Mouse (Mus musculus): ENCODE measurements around the gene Itln1. TPM values are rescaled to one million over a fixed set of nuclear protein-coding genes. Genes with fewer than 3 reads are reported as not detected.

The Itln1 gene
- polyA plus RNA-seq, 1 experiment: not detected

DNA sequence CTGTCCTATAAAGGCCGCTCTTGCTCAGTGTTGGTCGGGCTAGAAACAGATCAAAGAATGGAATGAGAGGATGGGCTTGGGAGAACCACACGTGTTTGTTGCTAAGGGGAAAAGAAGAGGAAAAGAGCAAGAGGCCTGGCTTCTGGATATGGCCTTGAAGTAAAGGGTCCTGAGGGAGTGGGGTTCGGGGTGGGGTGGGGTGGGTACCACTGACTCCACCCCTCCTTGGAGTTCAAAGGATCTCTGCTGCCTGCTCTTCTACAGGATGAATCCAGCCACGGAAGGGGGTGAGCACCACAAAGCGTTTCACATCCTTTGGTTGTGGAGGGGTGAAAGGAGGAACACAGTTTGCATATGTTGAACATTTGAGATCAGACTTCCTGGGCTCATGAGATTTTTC, 23.3 kb upstream of the Itln1 start:
- no peaks in the 10 kb centered on the region for H3K79me3 ChIP-seq (ENCODE audit: low read depth)
- no peaks in the 10 kb centered on the region for H3K36me3 ChIP-seq (ENCODE audit: control insufficient read depth, insufficient read depth)
- H3ac ChIP-seq (ENCODE audit: control insufficient read depth, insufficient read length, low read depth): no peak overlapping the region
- no peak for TF ChIP-seq MAX (IDR thresholded peaks at IDR 0.05)
- TF ChIP-seq USF1 (IDR thresholded peaks at IDR 0.05; ENCODE audit: low read depth): no peak
- no peak for TF ChIP-seq CEBPB (IDR thresholded peaks at IDR 0.05; ENCODE audit: low read depth)
- TF ChIP-seq CTCF (IDR thresholded peaks at IDR 0.05; ENCODE audit: control insufficient read depth, insufficient read depth, insufficient read length): no peak
- TF ChIP-seq MYOG (IDR thresholded peaks at IDR 0.05; ENCODE audit: control insufficient read depth, extremely low read depth, insufficient read length): no peak
- no peak for TF ChIP-seq MYOD1 (IDR thresholded peaks at IDR 0.05; ENCODE audit: control insufficient read depth, insufficient read length, low read depth)
- TF ChIP-seq FOSL1 (IDR thresholded peaks at IDR 0.05; ENCODE audit: insufficient read depth, low read length, poor library complexity, severe bottlenecking): no peak
- no peaks in the 10 kb centered on the region for H3K79me2 ChIP-seq (ENCODE audit: control insufficient read depth, insufficient read depth)
- no peaks in the 10 kb centered on the region for H3K27me3 ChIP-seq (ENCODE audit: control insufficient read depth, insufficient read depth, insufficient read length)
- H3K4me3 ChIP-seq (ENCODE audit: insufficient read depth, poor library complexity, severe bottlenecking): no peak overlapping the region

DNA sequence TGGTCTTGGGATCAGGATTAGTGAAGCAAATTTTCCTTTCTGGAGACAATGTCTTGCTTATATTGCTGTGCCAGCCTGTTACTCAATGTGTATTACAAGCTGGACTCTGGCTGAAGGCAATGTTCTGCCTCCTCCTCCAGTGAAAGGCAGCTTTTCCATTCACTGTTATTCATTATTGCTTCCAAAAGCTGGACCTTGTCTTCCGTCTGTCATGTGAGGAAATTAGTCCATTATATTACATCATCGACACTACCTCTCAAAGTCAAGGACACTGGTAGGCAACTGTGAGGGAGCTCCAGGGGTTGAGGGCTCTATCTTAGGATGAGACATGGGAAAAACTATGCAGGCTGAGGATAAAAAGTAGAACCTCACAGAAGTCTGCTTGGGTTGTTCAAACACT, 21.3 kb upstream of the Itln1 start:
- Histone ChIP-seq H3K79me3 (ENCODE audit: low read depth) (no peaks in the 10 kb centered on the region), H3K79me2 (ENCODE audit: control insufficient read depth, insufficient read depth) (no peaks in the 10 kb centered on the region), H3K27me3 (ENCODE audit: control insufficient read depth, insufficient read depth, insufficient read length) (no peaks in the 10 kb centered on the region), H3K36me3 (ENCODE audit: control insufficient read depth, insufficient read depth) (no peaks in the 10 kb centered on the region), H3K4me3 (ENCODE audit: insufficient read depth, poor library complexity, severe bottlenecking) (no peak overlapping the region), H3ac (ENCODE audit: control insufficient read depth, insufficient read length, low read depth) (no peak overlapping the region)
- no peak for TF ChIP-seq MYOD1 (IDR thresholded peaks at IDR 0.05; ENCODE audit: control insufficient read depth, insufficient read length, low read depth)
- TF ChIP-seq USF1 (IDR thresholded peaks at IDR 0.05; ENCODE audit: low read depth): no peak
- TF ChIP-seq MYOG (IDR thresholded peaks at IDR 0.05; ENCODE audit: control insufficient read depth, extremely low read depth, insufficient read length): no peak

DNA sequence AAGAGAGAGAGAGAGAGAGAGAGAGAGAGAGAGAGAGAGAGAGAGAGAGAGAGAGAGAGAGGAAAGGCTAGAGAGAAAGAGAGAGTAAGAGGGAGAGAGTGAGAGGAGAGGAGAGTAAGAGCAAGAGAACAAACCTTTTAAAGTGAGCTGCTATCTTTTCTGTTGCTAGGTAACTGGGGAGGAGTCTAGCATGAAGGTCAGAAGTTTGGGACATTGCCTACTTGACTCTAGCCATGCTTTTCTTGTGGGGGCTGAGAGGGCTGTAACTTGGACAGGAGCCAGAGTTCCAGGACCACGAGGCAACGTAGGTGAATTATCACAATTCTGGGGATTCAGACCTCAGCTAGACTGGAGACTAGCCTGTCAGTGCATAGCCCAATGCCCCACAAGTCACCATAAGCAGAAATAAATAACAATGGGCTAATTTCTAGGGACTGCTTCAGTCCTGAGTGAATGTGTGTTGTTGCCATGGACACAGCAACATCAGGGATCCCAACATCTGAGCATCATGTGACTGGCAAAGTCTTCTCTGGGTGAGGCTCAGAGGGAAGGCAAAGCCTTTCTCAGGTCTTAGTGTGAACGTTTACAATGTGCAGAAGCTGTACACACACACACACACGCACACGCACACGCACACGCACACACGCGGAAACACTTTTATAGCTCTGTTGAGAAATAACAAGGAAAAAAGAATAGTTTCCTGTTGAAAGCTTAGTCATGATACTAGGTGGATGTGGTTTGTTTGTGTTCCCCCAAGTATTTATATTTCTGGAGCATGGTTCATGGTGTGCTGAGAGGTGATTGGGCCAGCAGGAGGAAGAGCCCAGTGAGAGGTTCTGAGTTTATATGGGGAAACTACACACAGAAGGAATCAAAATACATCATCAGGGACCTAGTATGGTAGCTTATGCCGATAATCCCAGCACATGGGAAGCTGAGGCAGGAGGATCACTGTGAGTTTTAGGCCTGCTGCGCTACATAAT, 18.6 kb upstream of the Itln1 start:
- Histone ChIP-seq H3K36me3 (ENCODE audit: control insufficient read depth, insufficient read depth) (no peaks in the 10 kb centered on the region), H3K4me3 (ENCODE audit: insufficient read depth, poor library complexity, severe bottlenecking) (no peak overlapping the region), H3K79me2 (ENCODE audit: control insufficient read depth, insufficient read depth) (no peaks in the 10 kb centered on the region), H3ac (ENCODE audit: control insufficient read depth, insufficient read length, low read depth) (no peak overlapping the region), H3K79me3 (ENCODE audit: low read depth) (no peaks in the 10 kb centered on the region), H3K27me3 (ENCODE audit: control insufficient read depth, insufficient read depth, insufficient read length) (no peaks in the 10 kb centered on the region)
- no peak for TF ChIP-seq USF1 (IDR thresholded peaks at IDR 0.05; ENCODE audit: low read depth)
- TF ChIP-seq MYOG (IDR thresholded peaks at IDR 0.05; ENCODE audit: control insufficient read depth, extremely low read depth, insufficient read length): no peak
- no peak for TF ChIP-seq CTCF (IDR thresholded peaks at IDR 0.05; ENCODE audit: control insufficient read depth, insufficient read depth, insufficient read length)
- TF ChIP-seq CEBPB (IDR thresholded peaks at IDR 0.05; ENCODE audit: low read depth): no peak
- no peak for TF ChIP-seq MAX (IDR thresholded peaks at IDR 0.05)
- no peak for TF ChIP-seq MYOD1 (IDR thresholded peaks at IDR 0.05; ENCODE audit: control insufficient read depth, insufficient read length, low read depth)
- TF ChIP-seq FOSL1 (IDR thresholded peaks at IDR 0.05; ENCODE audit: insufficient read depth, low read length, poor library complexity, severe bottlenecking): no peak

DNA sequence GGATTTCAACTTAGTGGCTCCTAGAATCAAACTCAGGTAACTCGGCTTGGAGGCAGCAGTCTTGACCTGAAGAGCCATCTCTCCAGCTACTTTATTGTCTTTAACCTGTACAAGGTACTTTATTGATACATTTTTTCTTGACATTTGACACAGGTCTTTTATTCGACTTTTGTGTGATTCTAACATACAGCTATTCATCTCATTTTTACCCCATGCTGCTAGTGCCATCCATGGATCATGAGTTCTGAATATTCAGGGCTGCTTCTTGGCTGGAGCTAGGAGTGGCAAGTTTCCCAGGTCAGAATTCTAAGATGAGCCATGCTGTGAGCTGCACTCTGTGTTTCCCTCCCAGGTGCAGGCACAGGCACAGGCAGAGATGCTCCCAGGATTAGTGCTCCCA, 17.1 kb upstream of the Itln1 start:
- H3K36me3 ChIP-seq (ENCODE audit: control insufficient read depth, insufficient read depth): no peaks in the 10 kb centered on the region
- H3ac ChIP-seq (ENCODE audit: control insufficient read depth, insufficient read length, low read depth): no peak overlapping the region
- TF ChIP-seq MYOG (IDR thresholded peaks at IDR 0.05; ENCODE audit: control insufficient read depth, extremely low read depth, insufficient read length) (no peak), FOSL1 (IDR thresholded peaks at IDR 0.05; ENCODE audit: insufficient read depth, low read length, poor library complexity, severe bottlenecking) (no peak), CTCF (IDR thresholded peaks at IDR 0.05; ENCODE audit: control insufficient read depth, insufficient read depth, insufficient read length) (no peak), USF1 (IDR thresholded peaks at IDR 0.05; ENCODE audit: low read depth) (no peak), MYOD1 (IDR thresholded peaks at IDR 0.05; ENCODE audit: control insufficient read depth, insufficient read length, low read depth) (no peak)
- H3K79me2 ChIP-seq (ENCODE audit: control insufficient read depth, insufficient read depth): no peaks in the 10 kb centered on the region
- no peaks in the 10 kb centered on the region for H3K27me3 ChIP-seq (ENCODE audit: control insufficient read depth, insufficient read depth, insufficient read length)
- no peaks in the 10 kb centered on the region for H3K79me3 ChIP-seq (ENCODE audit: low read depth)
- H3K4me3 ChIP-seq (ENCODE audit: insufficient read depth, poor library complexity, severe bottlenecking): no peak overlapping the region

- TF ChIP-seq CEBPB (IDR thresholded peaks at IDR 0.05; ENCODE audit: low read depth): no peak
- TF ChIP-seq MYOD1 (IDR thresholded peaks at IDR 0.05; ENCODE audit: control insufficient read depth, insufficient read length, low read depth): no peak
- TF ChIP-seq MAX (IDR thresholded peaks at IDR 0.05): no peak
- TF ChIP-seq FOSL1 (IDR thresholded peaks at IDR 0.05; ENCODE audit: insufficient read depth, low read length, poor library complexity, severe bottlenecking): no peak
- no peak for TF ChIP-seq CTCF (IDR thresholded peaks at IDR 0.05; ENCODE audit: control insufficient read depth, insufficient read depth, insufficient read length)
- no peak for TF ChIP-seq USF1 (IDR thresholded peaks at IDR 0.05; ENCODE audit: low read depth)
- TF ChIP-seq MYOG (IDR thresholded peaks at IDR 0.05; ENCODE audit: control insufficient read depth, extremely low read depth, insufficient read length): no peak
- no peaks in the 10 kb centered on the region for H3K79me3 ChIP-seq (ENCODE audit: low read depth)
Measured at GRCm38 (mm10) chr1:171551326-171551725, 16.2 kb upstream of the Itln1 start.

More at GRCm38 (mm10) chr1:171551326-171551725, 16.2 kb upstream of the Itln1 start:
- H3K79me2 ChIP-seq (ENCODE audit: control insufficient read depth, insufficient read depth): no peaks in the 10 kb centered on the region
- H3K27me3 ChIP-seq (ENCODE audit: control insufficient read depth, insufficient read depth, insufficient read length): no peaks in the 10 kb centered on the region
- no peaks in the 10 kb centered on the region for H3K36me3 ChIP-seq (ENCODE audit: control insufficient read depth, insufficient read depth)
- H3ac ChIP-seq (ENCODE audit: control insufficient read depth, insufficient read length, low read depth): no peak overlapping the region
- no peak overlapping the region for H3K4me3 ChIP-seq (ENCODE audit: insufficient read depth, poor library complexity, severe bottlenecking)
